Mouse (Mus musculus): ENCODE measurements around the gene Zbtb39.

DNA sequence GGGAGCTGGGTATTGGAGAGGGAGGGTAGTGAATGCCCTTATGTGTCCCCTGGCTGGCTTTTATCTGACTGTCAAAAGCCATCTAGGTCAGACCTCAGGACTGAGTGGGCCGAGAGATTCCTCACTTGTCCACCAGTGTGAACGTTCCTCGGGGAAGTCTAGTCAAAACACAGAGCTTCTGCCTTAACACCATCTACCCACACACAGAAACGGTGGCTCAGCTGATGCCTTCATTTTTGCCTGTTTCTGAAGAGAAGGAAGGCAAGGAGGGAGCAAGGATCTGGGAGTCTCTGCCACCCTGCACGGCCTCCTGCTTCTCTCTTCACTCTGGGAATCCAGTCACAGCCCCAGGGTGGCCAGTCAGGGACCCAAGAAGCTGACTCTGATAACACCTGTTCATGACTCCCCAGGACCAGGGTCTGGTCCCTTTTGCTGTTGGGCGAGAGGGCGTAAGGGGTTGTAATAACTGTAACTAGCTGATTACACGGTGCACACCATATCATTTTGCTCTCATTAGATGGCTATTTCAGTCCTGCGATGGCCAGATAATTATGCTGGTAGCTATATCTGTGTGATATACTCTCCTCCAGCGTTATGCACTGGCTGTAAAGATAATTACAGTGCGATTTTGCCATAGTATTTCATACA, 8.9 kb upstream of the Zbtb39 start:
- TF ChIP-seq CTCF (IDR thresholded peaks at IDR 0.05; ENCODE audit: extremely low read depth, insufficient read length, insufficient replicate concordance, low read depth, low read length) (no peak), POLR2A (IDR thresholded peaks at IDR 0.05; ENCODE audit: low read depth, low read length) (no peak)

All from small intestine, adult 2 months (tissue).